Mouse (Mus musculus) CD4-positive, CD25-positive, alpha-beta regulatory T cell, adult 2 months (primary cell): ENCODE measurements around the gene Gdpd1.
"Not testable (repeated sequence)": the region's sequence is repeated elsewhere in the genome, so short reads cannot be mapped to it uniquely, and the experiment has no call there.

Source experiments
- DNase-seq: peaks from one replicate; pipeline ENCODE4 v3.0.0-alpha.2; 2012; ENCODE audit warnings: low read depth, low spot score

Gene Gdpd1

DNA sequence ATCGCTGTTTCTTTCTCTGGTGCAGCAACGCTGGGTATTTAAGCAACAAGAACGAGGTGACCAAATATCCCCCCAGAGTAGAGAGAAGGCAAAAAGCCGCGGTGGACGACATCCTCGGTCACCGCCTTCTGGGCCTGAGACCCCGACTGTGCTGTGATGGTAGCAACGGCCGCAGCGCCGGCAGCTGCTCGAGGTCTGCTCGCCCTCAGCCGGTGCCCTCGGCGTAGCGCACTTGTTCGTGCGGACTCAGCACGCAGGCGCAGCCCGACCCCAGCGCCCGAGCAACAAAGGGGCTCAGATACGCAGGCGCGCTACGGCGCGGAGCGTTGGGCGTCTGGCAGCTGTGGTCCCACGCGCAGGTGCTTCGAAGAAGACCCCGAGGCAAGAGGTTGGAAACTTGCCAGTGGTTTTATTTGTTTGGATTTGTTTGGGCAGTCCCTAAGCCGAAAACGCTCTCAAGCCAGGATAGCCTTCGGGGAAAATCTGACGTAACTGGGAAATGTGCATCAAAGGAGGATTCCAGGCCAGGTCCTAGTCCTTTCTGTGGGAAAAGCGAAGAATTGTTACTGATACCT lies at the start of gene Gdpd1:
TSS of gene Gdpd1 (minus strand) at position 197 of the 575 bp plus-strand sequence.
- DNase-seq: peak; percentile 90

DNA sequence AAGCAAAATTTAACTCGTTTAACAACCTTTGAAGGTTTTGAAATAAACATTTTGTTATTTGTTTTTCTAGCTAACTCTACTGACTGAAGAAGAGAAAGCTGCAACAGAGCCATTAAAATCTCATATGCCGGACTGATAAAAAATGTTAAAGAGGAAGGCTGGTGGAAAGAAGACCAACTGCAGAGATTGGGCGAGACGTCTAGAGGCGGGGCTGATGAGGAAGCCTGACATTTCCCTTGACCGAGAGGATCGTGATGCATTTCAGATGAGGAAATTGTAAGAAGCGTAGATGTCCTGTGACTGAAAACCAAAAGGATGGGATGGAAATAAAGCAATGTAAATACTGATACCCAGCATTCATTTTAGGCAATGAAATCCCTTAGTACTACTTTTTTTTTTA lies 48.0 kb upstream of the Gdpd1 start:
- no peak for DNase-seq

DNA sequence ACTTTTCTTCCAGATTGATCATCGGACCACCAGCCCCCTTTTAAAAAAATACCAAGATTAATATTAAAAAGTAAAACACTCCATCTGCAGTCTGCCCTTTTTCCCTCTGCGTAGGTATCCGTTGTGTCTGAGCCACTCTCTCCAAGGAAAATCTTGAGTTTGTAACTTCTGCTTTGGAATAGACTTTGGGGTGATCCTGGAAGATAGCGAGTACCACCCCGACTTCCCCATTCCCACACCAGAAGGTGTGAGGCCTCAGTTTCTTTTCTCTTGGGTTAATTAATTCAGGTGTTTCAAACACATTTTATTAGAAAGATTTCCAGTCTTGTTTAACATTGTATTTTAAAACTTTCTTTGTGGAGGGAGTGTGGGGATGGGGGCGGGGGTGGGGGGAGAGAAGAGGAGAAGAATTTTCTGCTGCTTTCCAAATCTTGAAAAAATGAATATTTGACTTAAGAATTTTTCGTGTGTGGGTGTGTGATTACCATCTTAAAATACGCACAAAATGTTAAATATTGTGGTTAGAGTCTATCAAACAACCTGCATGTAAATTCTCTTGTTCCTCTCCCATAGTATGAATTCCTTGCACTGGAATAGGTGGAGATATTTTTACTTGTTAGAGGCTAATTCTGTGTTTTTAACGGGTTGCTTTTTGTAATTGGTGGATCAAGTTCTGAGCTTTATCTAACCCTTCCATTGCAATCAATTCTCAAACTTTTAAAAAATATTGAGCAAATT lies 36.5 kb upstream of the Gdpd1 start:
- no peak for DNase-seq

DNA sequence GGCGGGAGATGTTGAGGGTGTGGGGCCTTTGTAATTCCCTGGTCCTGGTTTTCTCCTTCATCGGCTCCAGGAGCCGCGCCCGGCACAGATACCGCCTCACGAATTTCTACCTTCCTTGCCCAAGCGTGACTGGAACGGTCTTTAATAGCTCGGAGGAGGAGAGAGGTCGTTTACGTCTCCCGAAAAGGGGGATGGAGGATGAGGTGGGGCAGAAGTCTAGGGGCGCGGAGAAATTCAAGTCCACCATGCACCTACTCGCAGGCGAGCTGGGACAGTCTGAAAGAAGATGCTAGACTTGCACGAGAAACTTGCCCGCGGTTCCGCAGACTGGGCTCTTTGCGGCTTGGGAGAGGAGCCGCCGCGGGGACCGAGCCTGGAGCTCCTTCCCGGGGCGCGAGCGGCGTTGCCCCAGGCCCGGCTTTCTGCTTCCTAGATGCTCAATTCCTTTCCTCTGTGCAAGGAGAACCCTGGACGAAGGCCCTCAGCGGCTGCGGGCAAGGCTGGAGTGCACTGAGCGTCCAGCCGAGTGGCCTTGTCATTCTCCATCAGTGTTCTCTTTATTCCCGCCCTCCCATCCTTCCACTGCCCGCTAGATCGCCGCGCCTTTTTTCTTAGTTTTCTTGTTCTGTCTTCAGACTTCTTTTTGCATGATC lies 35.8 kb upstream of the Gdpd1 start:
- no peak for DNase-seq

DNA sequence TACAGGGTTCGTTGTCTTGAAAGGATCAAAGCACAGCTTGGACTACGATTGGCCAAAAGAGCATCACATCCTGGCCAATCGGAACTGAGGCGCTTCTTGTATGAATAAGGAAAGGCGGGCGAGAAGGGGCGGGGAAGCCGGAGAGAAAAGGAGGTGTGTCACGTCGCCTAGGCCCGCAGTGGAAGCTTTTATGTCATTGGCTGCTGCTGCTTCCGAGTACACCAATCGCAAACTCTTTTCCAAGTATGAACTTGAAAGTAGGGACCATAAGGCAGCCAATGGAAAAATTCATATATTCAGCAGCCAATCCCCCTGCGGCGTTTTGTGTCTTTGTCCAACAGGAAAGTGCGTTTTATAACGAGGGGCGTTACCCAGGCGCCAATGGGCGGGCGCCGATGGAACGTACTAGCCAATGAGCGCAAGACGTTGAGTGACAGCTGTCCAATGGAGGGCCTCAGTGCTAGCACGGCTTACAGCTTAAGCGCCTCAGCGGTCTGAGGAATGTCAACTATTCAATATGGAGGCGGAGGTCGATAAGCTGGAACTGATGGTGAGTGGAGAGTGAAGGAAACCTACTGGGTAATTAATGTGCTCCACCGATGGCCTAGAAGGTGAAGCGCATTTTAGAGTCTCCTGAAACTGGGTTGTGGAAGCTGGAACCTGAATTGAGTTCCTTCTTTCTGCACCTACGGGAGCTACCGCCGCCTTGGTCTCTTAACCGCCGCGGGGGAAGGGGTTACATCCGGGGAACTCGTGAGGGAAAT lies 35.1 kb upstream of the Gdpd1 start, which contains the start of gene Ska2:
TSS of gene Ska2 (plus strand) at position 480 of the 764 bp plus-strand sequence.
- peak; percentile 98 for DNase-seq

DNA sequence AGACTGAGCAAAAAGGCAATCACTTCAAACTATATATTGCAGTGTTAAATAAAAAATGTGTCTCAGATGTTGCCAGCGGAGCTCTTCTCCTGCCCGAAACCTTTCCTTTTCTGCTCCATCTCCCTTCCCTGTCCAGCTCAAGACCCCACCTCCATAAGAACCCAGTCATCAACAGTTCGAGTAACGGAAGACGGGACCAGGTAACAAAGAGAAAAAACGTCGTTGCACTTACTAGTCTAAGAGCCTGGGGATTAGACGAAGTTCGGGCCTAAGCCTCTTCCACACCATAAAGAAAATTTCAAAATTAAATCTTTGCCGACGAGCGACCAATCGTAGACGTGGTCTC lies 34.5 kb upstream of the Gdpd1 start, which contains the start of gene Prr11:
TSS of gene Prr11 (minus strand) at position 300 of the 346 bp plus-strand sequence.
- no peak for DNase-seq

DNA sequence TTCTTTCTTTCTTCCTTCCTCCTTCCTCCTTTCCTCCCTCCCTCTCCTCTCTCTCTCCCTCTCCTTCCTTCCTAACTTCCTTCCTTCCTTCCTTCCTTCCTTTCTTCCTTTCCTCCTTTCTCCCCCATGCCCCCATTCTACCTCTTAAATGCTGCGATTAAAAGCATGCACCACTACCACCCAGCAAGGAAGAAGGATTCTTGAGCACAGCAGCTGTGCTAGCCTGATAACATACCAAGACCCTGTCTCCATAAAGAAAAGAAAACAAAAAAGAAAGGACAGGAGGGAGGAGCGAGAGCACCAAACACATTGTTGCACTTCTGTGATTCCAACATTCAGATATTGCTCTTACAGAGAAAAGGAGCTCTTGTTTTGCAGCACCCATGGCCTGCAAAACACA lies 13.3 kb upstream of the Gdpd1 start:
- DNase-seq: no peak

DNA sequence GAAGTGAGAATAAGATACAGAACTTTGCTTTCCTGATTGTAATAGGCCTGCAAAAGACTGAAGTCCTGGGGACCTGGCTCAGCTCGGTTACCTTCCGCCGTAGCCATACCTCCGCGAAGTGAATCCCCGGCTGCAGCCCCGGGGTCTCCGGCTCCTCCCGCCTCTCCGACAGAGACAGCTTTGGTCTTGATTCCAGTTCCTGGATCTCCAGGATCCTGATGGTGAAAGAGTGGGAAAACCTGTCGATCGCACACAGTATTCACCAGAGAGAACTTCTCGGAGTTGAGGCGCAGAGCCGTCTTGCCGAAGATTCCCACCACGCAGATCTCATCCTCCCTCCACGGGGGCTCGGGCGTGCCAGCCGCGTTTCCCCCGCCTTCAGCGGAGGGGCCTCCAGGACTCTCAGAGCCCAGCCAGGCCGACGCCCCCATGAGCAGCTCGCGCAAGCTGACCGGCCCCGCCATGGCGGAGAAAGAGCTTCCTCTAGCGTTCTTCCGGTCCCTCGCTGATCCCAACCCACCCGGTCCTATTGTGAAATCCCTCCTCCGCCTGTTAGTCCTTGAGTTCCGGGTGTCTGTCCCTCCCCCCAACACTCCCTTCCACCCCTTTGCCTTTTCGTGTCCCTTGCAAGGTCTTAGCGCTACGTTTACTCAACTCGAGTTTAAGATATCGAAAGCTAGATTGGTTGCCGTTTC lies 12.6 kb upstream of the Gdpd1 start, which contains the start of gene Smg8:
TSS of gene Smg8 (minus strand) at position 485 of the 695 bp plus-strand sequence.
- peak; percentile 87 for DNase-seq

DNA sequence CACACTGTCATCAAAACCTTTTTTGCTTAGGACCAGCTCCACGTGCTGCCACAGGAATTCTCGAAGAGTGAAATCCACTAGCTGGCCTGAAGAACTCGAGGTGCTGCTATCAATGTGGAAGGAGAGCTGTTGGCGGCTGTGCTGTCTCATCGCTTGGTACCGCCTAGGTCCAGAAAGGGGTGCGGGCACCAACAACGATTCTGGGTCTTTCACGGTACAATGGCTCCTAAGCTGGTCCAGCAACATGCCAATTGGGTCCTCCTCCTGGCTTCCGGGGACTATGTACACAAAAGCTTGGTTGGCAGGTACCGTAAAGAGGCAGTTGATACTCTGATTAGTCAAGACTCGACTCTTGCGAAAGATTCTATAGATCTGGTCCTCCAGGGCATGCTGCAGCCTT lies 11.6 kb upstream of the Gdpd1 start:
- no peak for DNase-seq

DNA sequence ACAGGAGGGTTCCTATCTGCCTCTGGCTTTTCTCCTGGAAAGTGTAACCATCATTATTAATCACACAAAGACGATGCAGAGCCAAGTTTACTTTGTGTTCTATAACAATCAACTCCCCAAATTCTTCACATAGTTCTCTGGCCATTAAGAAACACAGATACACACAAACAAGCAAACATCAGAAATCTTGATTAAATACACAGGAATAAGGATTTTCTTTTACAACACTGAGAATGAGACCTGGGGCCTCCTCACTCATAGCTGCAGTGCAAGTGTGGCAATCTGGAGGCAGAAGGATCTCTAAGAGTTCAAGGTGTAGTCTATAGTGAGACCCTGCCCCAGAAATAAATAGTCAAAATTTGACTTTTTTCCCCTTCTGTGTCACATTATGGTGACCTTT lies 9.8 kb upstream of the Gdpd1 start:
- DNase-seq: no peak

DNA sequence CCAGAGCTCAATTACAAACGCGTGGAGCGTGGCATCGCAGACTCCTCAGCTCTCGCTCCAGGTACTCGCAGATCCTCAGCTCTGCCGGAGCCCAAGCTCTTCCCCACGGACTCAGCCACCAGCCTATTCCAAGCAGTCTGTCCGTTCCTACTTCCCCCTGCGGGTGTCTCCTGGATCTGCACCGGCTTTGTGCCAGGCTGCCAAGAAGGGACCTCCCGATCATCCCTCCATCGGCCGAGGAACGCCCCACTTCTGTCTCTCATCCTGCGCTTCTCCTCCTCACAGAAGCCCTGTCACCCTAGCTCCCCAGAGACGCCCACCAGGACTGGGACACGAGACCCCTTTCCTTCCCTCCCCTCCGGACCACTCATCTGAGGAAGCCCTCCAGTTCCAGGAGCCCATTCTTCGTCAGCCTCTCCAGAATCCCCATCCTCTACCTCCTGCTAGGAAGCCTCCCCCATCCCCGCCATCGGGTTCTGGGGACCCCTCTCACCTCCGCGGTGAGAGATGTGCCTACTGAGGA lies 458 bp downstream of the Gdpd1 start:
- DNase-seq: peak; percentile 54

DNA sequence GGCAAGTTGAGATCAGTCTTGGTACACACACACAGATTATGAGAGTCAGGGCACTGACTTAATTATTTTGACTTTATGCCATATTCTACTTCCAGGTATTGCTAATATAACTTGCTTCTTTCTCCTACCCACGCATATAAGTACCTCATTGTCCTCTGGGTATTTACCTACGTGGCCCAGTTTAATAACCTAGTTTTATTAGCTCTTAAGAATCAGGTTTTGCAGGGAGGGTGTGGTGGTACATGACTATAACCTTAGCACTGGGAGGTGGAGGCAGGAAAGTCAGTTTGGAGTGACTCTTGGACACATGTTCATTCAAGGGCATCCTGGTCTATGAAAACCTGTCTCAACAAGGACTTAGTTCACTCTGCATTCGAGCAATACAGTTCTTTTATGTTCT lies 11.8 kb downstream of the Gdpd1 start:
- DNase-seq: no peak

DNA sequence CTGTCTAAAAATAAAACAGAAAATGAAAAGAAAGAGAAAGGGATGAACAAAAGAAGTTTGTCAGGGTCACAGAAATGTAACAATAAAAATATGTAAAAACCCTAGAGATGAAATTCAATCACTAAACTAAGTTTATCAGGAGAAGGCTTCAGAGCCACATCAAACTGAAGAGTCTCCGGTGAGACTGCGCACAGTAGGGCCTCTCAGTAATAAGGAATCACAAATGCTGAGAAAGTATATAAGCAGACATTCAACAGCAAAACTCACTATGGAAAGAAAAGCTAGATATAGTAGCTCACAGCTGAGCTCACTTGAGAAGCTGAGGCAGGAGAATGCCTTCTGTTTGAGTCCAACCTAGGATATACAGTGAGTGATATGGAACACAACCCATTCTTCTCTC lies 13.5 kb downstream of the Gdpd1 start:
- no peak for DNase-seq

DNA sequence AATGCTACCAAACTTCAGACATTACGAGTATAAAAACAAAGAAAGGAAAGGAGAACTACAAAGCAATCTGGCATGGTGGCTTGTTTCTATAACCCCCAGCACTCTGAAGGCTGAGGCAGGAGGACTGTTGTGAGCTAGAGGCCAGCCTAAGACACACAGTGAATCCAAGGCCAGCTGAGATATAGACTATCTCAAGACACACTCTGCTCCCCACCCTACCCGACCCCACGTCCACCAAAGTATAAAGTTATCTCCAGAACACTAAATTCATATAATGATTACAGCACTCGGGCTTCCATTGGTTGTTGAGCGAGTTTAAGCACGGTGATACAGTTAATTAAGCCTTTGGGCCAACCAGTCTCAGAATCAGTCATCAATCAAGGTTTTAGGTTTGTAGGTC lies 17.6 kb downstream of the Gdpd1 start:
- DNase-seq: no peak

DNA sequence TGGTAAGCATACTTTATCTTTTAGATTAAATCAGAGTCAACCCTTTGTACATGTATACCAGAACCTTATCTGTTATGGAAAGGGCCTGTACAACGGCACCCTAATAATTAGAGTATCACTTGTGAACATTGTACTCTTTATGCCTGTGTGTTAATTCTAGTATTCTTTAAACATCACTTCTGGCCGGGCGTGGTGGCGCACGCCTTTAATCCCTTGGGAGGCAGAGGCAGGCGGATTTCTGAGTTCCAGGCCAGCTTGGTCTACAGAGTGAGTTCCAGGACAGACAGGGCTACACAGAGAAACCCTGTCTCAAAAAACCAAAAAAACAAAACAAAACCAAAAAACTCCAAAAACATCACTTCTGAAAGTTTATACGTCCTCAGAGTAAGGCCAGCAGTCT lies 25.0 kb downstream of the Gdpd1 start:
- not testable (repeated sequence) for DNase-seq

DNA sequence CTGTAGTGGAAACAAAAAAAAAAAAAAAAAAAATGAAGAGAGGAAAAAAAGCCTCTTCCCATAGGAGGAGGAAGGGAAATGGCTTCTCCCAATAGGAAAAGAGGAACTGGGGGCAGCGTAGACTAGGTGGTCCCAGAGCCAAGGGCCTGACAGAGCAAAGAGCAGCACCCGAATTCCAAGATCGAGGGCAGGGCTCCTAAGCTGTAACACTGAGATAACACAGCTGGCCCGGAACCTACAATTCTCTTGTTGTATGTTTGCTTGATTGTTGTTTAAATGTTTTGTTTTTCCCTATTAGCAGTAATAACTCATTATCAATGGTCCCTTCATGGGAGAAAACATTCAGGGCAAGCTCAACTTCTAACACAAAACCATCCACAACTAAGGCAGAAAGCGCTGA lies 26.9 kb downstream of the Gdpd1 start:
- DNase-seq: no peak

DNA sequence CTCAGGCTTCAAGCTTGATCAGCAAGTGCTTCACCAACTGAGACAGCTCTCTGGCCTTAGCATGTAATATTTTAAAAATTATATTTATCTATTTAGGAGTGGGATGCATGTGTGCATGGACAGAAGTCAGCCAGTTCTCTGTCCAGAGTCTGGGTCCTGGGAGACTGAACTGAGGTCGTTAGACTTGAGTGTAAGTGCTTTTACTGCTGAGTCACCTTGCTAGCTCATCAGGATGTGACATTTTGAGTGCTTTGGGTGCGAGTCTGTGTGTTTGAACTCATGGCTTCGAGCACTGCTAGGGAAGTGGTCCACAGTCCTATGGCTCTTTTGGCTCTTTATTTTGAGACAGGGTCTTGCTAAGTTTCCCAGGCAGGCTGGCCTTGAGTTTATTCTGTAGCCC lies 30.8 kb downstream of the Gdpd1 start:
- no peak for DNase-seq

DNA sequence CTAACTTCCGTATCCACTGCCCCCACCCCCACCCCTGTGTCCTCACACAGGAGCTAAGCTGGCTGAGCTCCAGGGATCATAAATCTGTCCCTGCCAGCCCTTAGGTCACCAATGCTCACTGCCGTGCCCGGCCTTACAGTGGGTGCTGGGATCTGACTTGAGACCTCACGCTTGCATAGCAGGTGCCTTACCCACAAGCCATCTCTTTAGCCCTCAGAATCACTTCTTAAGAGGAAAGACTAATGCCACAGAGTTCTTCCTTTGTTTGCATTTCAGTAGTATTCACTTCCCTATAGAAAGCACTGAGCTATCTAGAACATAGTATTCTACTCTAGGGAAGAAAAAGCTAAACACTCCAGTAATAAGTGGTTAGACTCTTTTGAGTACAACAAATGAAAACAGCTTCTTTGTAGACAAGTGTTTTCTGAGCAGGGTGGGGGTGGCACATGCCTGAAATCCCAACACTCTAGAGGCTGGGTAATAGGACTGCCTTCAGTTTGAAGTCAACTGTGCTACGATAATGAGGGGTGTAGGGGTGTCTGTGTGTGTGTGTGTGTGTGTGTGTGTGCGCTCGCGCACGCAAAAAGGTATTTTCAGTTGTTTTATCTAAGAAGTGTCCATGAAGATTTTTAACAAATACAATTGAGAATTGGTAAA lies 34.4 kb downstream of the Gdpd1 start:
- DNase-seq: no peak

DNA sequence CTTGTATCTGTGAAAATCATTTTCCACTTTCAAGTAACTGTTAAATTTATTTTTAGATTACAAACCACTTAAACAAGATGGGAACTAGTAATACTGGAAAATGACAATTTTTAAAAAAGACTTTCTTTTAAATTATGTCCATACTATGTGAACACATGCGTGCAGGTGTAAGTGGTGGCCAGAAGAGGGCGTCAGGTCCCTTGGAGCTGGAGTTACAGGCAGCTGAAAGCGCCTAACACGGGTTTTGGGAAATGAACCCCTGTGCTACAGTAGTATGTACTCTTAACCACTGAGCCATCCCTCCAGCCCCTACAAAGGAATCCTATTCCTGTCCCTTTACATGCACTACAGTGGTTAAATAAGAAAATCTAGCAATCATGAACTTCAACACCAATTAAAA lies 37.7 kb downstream of the Gdpd1 start:
- no peak for DNase-seq

DNA sequence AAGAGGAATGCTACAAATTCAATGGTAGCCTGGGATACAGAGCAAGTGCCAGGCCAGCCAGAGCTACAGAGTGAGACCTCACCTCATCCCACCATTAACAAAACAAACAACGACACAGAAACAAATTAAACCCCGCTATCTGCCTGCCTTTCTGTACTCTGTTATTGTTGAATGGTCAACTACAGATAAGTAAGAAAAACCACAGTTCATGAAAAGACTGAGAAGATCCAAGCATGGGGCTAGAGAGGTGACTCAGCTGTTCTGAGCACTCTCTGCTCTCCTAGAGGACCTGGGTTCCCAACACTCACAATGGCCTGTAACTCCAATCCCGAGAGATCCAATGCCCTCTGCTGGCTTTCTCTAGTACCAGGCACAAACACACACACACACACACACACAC lies 45.6 kb downstream of the Gdpd1 start:
- no peak for DNase-seq
